Mouse (Mus musculus): ENCODE measurements at regions not wholly inside any gene's neighbourhood (a gene's known extent, or its start where the extent isn't known, plus 50 kb on each side); places are given as distances from the start of the nearest gene placed in this dataset.

- intact Hi-C loops (cut with DNase I) = no loop called here
- DNase-seq (ENCODE audit: low spot score in 2 of 2) = no peak
Measured at GRCm38 (mm10) chr1:60665329-60665728, 51.3 kb upstream of the Cd28 start.

GRCm38 (mm10) chr1:60662301-60662986, 54.2 kb upstream of the Cd28 start:
- DNase-seq (ENCODE audit: low spot score in 2 of 2) = no peak
- intact Hi-C loops (cut with DNase I) = no loop called here

- DNase-seq (ENCODE audit: low spot score in 2 of 2) = no peak
- intact Hi-C loops (cut with DNase I) = no loop called here
Measured at GRCm38 (mm10) chr1:60661857-60662256, 54.7 kb upstream of the Cd28 start.

- intact Hi-C loops (cut with DNase I) = loop anchor here (5.0 kb wide), 1 partner anchor 92 kb away; the partner anchor contains the start of gene Raph1
- DNase-seq (ENCODE audit: low spot score in 2 of 2) = no peak
Measured at GRCm38 (mm10) chr1:60659604-60660003, 57.0 kb upstream of the Cd28 start.

- intact Hi-C loops (cut with DNase I) = loop anchor here (5.0 kb wide), 1 partner anchor 92 kb away; the partner anchor contains the start of gene Raph1
- DNase-seq (ENCODE audit: low spot score in 2 of 2) = no peak
Measured at GRCm38 (mm10) chr1:60659041-60659440, 57.6 kb upstream of the Cd28 start.

GRCm38 (mm10) chr1:60658383-60658782, 58.2 kb upstream of the Cd28 start:
- intact Hi-C loops (cut with DNase I) = loop anchor here (5.0 kb wide), 1 partner anchor 91 kb away; the partner anchor contains the start of gene Raph1

GRCm38 (mm10) chr1:60657511-60657910, 59.1 kb upstream of the Cd28 start:
- intact Hi-C loops (cut with DNase I) = loop anchor here (5.0 kb wide), 1 partner anchor 90 kb away; the partner anchor contains the start of gene Raph1

More at GRCm38 (mm10) chr1:60658383-60658782, 58.2 kb upstream of the Cd28 start:
- DNase-seq (ENCODE audit: low spot score in 2 of 2) = no peak

GRCm38 (mm10) chr1:60656976-60657375, 59.6 kb upstream of the Cd28 start:
- DNase-seq (ENCODE audit: low spot score in 2 of 2) = no peak
- intact Hi-C loops (cut with DNase I) = loop anchor here (5.0 kb wide), 1 partner anchor 90 kb away; the partner anchor contains the start of gene Raph1

More at GRCm38 (mm10) chr1:60657511-60657910, 59.1 kb upstream of the Cd28 start:
- no peak for DNase-seq (ENCODE audit: low spot score in 2 of 2)

- intact Hi-C loops (cut with DNase I) = loop anchor here (5.0 kb wide), 1 partner anchor 89 kb away; the partner anchor contains the start of gene Raph1
- DNase-seq (ENCODE audit: low spot score in 2 of 2) = peak in 1 of 2 experiments; percentile 53
Measured at GRCm38 (mm10) chr1:60655691-60656595, 60.7 kb upstream of the Cd28 start.

- no peak for DNase-seq (ENCODE audit: low spot score in 2 of 2)
- intact Hi-C loops (cut with DNase I) = loop anchor here (5.0 kb wide), 1 partner anchor 88 kb away; the partner anchor contains the start of gene Raph1
Measured at GRCm38 (mm10) chr1:60655206-60655605, 61.4 kb upstream of the Cd28 start.

- DNase-seq (ENCODE audit: low spot score in 2 of 2) = peak in 1 of 2 experiments; percentile 55
Measured at GRCm38 (mm10) chr1:60652570-60653011, 64.0 kb upstream of the Cd28 start.

GRCm38 (mm10) chr1:60650158-60650557, 66.4 kb upstream of the Cd28 start:
- intact Hi-C loops (cut with DNase I) = no loop called here
- DNase-seq (ENCODE audit: low spot score in 2 of 2) = no peak

More at GRCm38 (mm10) chr1:60652570-60653011, 64.0 kb upstream of the Cd28 start:
- intact Hi-C loops (cut with DNase I) = no loop called here

GRCm38 (mm10) chr1:60649303-60649850, 67.2 kb upstream of the Cd28 start:
- intact Hi-C loops (cut with DNase I) = no loop called here
- no peak for DNase-seq (ENCODE audit: low spot score in 2 of 2)

GRCm38 (mm10) chr1:60646828-60647227, 69.8 kb upstream of the Cd28 start:
- intact Hi-C loops (cut with DNase I) = no loop called here
- no peak for DNase-seq (ENCODE audit: low spot score in 2 of 2)

GRCm38 (mm10) chr1:60646174-60646573, 70.4 kb upstream of the Cd28 start:
- intact Hi-C loops (cut with DNase I) = no loop called here
- no peak for DNase-seq (ENCODE audit: low spot score in 2 of 2)

GRCm38 (mm10) chr1:60645176-60645575, 71.4 kb upstream of the Cd28 start:
- intact Hi-C loops (cut with DNase I) = no loop called here
- DNase-seq (ENCODE audit: low spot score in 2 of 2) = no peak

GRCm38 (mm10) chr1:60642761-60643160, 73.8 kb upstream of the Cd28 start:
- no peak for DNase-seq (ENCODE audit: low spot score in 2 of 2)
- intact Hi-C loops (cut with DNase I) = no loop called here

- intact Hi-C loops (cut with DNase I) = no loop called here
- no peak for DNase-seq (ENCODE audit: low spot score in 2 of 2)
Measured at GRCm38 (mm10) chr1:60642175-60642574, 74.4 kb upstream of the Cd28 start.

GRCm38 (mm10) chr1:60641324-60641764, 74.4 kb upstream of the Raph1 start:
- intact Hi-C loops (cut with DNase I) = no loop called here
- DNase-seq (ENCODE audit: low spot score in 2 of 2) = no peak

- peak in 1 of 2 experiments; percentile 12 for DNase-seq (ENCODE audit: low spot score in 2 of 2)
Measured at GRCm38 (mm10) chr1:60639536-60639935, 72.6 kb upstream of the Raph1 start.

More at GRCm38 (mm10) chr1:60639536-60639935, 72.6 kb upstream of the Raph1 start:
- intact Hi-C loops (cut with DNase I) = no loop called here
